In the genomic region with DNA sequence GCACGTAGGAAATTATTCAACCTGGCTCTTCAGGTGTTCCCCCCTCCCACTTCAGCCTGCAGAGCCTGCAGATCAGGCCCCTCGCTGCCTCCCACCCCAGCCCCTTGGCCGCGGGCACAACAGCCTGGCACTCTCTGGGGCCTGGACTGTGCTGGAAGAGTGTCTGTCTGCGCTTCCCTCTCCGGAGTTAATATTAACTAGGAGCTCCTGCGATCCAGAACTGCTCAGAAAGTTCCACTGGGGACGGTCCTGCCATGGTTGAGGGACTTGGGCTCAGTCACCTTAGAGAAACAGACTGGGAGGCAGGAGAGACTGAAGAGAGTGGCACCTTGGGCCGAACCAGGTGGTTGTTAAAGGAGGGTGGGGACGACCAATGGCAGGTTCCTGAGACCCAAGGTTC, we compare ENCODE assay signal across 9 mouse cellular contexts. TPM values are rescaled to one million over a fixed set of nuclear protein-coding genes. Genes with fewer than 3 reads are reported as not detected.
A peak's percentile ranks its signal among the peaks of the same experiment; 100 is the strongest.
DNase-seq lines count a peak whose midpoint lies in the region; ATAC-seq and TF ChIP-seq lines count a peak whose summit lies in the region.
"Had no signal": no experiment of that assay in that cellular context is flagged by ENCODE, and none has a peak within 500 bp of the region (broad histone marks: within the 10 kb centered on the region; RNA-seq: fewer than 3 reads in every experiment).

No protein-coding gene starts in this region.

- peak overlapping the region; percentile 91 for H3K4me2 ChIP-seq in forebrain, postnatal 0 days (ENCODE audit: low read depth)
- peak overlapping the region; percentile 66 for H3K4me2 ChIP-seq in midbrain, embryonic 13.5 days (replicated peaks)

- H3K27ac ChIP-seq in forebrain, postnatal 0 days (ENCODE audit: low read depth, low read length) = no peak overlapping the region
- no peak overlapping the region for H3K27ac ChIP-seq in midbrain, embryonic 13.5 days
- no peak overlapping the region for H3K27ac ChIP-seq in cerebellum, adult 2 months (ENCODE audit: insufficient read depth, low read length)

- peak; percentile 80 for DNase-seq in heart, adult 11 months
- no peak for DNase-seq in heart, postnatal 14 days
- no peak for DNase-seq in forebrain, postnatal 0 days
- peak; percentile 77 for DNase-seq in kidney, postnatal 14 days
- DNase-seq in cerebellum, adult 2 months = no peak
- no peak for DNase-seq in frontal cortex, adult 2 months (ENCODE audit: extremely low spot score in 1 of 2, low spot score in 1 of 2)
- DNase-seq in urinary bladder, postnatal 10 days (ENCODE audit: low spot score) = no peak
- DNase-seq: spleen, adult 18-20 months had no signal

- H3K36me3 ChIP-seq in forebrain, postnatal 0 days (ENCODE audit: insufficient read depth) = no peaks in the 10 kb centered on the region
- no peaks in the 10 kb centered on the region for H3K36me3 ChIP-seq in midbrain, embryonic 13.5 days

- ATAC-seq in forebrain, postnatal 0 days = no peak
- no peak for ATAC-seq in midbrain, embryonic 13.5 days

- peaks cover 89% of the 10 kb centered on the region for H3K27me3 ChIP-seq in forebrain, postnatal 0 days (ENCODE audit: insufficient read depth, low read length)
- peaks cover 99% of the 10 kb centered on the region for H3K27me3 ChIP-seq in midbrain, embryonic 13.5 days
- H3K27me3 ChIP-seq in cerebellum, adult 2 months (ENCODE audit: control insufficient read depth, insufficient read depth, low read length) = peaks cover 6% of the 10 kb centered on the region; the same call in 1 of the 2 replicates

- peak overlapping the region; percentile 55 for H3K4me3 ChIP-seq in forebrain, postnatal 0 days (ENCODE audit: low read depth, low read length)
- peak overlapping the region; percentile 46 for H3K4me3 ChIP-seq in midbrain, embryonic 13.5 days (replicated peaks)
- no peak overlapping the region for H3K4me3 ChIP-seq in cerebellum, adult 2 months (replicated peaks; ENCODE audit: insufficient read depth, low read depth, low read length)

- H3K9ac ChIP-seq in forebrain, postnatal 0 days = no peak overlapping the region
- H3K9ac ChIP-seq in midbrain, embryonic 13.5 days (replicated peaks) = peak overlapping the region; percentile 52

- no peak for TF ChIP-seq POLR2A in cerebellum, adult 2 months (IDR thresholded peaks at IDR 0.05; ENCODE audit: borderline replicate concordance, insufficient read depth, low read length)

- WGBS in forebrain, postnatal 0 days = 6% methylated on average over 10 of the region's 10 CpGs
- WGBS in midbrain, embryonic 13.5 days = 2% methylated on average over 10 of the region's 10 CpGs
- 2% methylated on average over 10 of the region's 10 CpGs for WGBS in cerebellum, adult 2 months

- TF ChIP-seq CTCF in forebrain, postnatal 0 days (IDR thresholded peaks at IDR 0.05; ENCODE audit: low read depth) = no peak
- no peak for TF ChIP-seq CTCF in cerebellum, adult 2 months (IDR thresholded peaks at IDR 0.05; ENCODE audit: borderline replicate concordance, insufficient read depth, low read depth, low read length)

- no peaks in the 10 kb centered on the region for H3K9me3 ChIP-seq in forebrain, postnatal 0 days (ENCODE audit: low read length)
- no peaks in the 10 kb centered on the region for H3K9me3 ChIP-seq in midbrain, embryonic 13.5 days

- peaks cover 12% of the 10 kb centered on the region for H3K4me1 ChIP-seq in forebrain, postnatal 0 days (ENCODE audit: insufficient read depth)
- H3K4me1 ChIP-seq in midbrain, embryonic 13.5 days (replicated peaks) = peaks cover 67% of the 10 kb centered on the region
- H3K4me1 ChIP-seq in cerebellum, adult 2 months (ENCODE audit: control insufficient read depth, insufficient read depth, low read length) = no peaks in the 10 kb centered on the region

- intact Hi-C loops in heart, postnatal 14 days (cut with DNase I) = no loop called here

RNA-seq across cellular contexts. Expression of gene Shh, which starts 3.4 kb away (rescaled TPM):
- not detected for total RNA-seq in heart, postnatal 14 days (2021)
- total RNA-seq in forebrain, postnatal 0 days (2014; rRNA removed) = 1.7 and 3.0 TPM in 2 replicates
- polyA plus RNA-seq in forebrain, postnatal 0 days (2015; fragmentation: Nextera tagmentation; extraction: Ambion mirVana) = 0.33 and 0.65 TPM in 2 replicates
- 1.3 and 3.4 TPM in 2 replicates for polyA plus RNA-seq in midbrain, embryonic 13.5 days (2015; fragmentation: Nextera tagmentation; extraction: Ambion mirVana)
- 5.1 TPM in 2 replicates for polyA plus RNA-seq in cerebellum, adult 2 months (2012; rRNA removed)
- 2.9 and 3.5 TPM in 2 replicates for polyA plus RNA-seq in frontal cortex, adult 2 months (2012; rRNA removed)

Comparison
In these comparisons a context has a peak if more than half of its experiments do, and no peak if none do; other contexts are left out.
1. DNase-seq: peak in heart, adult 11 months (single experiment) and kidney, postnatal 14 days (single experiment); none in heart, postnatal 14 days (0 of 2), forebrain, postnatal 0 days (single experiment), cerebellum, adult 2 months (0 of 2), frontal cortex, adult 2 months (0 of 2) and urinary bladder, postnatal 10 days (single experiment).